Mouse (Mus musculus): ENCODE data around the gene Cyp4f13.

GRCm38 (mm10) chr17:32927803-32928202, 19.4 kb downstream of the Cyp4f13 start:
- TF ChIP-seq CTCF (IDR thresholded peaks at IDR 0.05) (no peak), EP300 (IDR thresholded peaks at IDR 0.05; ENCODE audit: insufficient read depth, low read depth, low read length) (no peak)

Data from heart, adult 2 months (tissue).